Mouse (Mus musculus) erythroid progenitor cell, adult 5-6 weeks (primary cell): Measurements from ENCODE around the gene Snx11. TPM values are rescaled to one million over a fixed set of nuclear protein-coding genes. Genes with fewer than 3 reads are reported as not detected.
A peak's percentile ranks its signal among the peaks of the same experiment; 100 is the strongest.
"Not testable (repeated sequence)": the region's sequence is repeated elsewhere in the genome, so short reads cannot be mapped to it uniquely, and the experiment has no call there.

Experiments
- ATAC-seq: replicated peaks from 2 replicates; pipeline ENCODE4 v1.8.0; 2016; ENCODE audit warnings: moderate number of reproducible peaks, mild to moderate bottlenecking, moderate TSS enrichment, inconsistent platforms; ENCODE audit not compliant: poor library complexity, low FRiP score, severe bottlenecking
- total RNA-seq, 2 experiments: library from RNA; stranded (forward) in 1 of 2; stranded (reverse) in 1 of 2; fragments of 150-400 nt in 1 of 2; fragments of 186-747, 209-891 nt in 1 of 2; gene quantifications; 2 replicates each; pipeline versions ENCODE4 v1.2.3 to v1.2.4; 2015 to 2017; ENCODE audit warnings: low replicate concordance in 2 of 2

Snx11 gene
- total RNA-seq, 2 experiments from 2014 or later: 31.9 to 36.2 TPM

GRCm38 (mm10) chr11:96799511-96799910 lies 22.2 kb upstream of the Snx11 start:
- no peak for ATAC-seq

DNA sequence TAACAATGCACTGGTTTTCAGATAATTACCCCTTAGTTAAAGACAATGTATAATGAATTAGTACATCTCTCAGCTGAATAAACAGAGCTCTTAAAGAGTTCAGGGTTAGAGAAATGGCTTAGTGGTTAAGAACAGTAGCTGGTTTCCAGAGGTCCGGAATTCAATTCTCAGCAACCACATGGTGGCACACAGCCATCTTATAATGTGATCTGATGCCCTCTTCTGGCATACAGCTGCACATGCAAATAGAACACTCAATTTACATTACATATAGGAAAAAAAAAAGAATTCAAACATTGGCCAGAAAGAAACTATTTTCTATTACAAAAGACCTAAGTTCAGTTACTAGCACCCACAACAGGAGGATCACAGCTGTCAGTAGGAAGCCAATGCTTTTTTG lies 19.2 kb upstream of the Snx11 start:
- ATAC-seq: no peak

- ATAC-seq: no peak
Observed at GRCm38 (mm10) chr11:96796081-96796480, 18.7 kb upstream of the Snx11 start.

GRCm38 (mm10) chr11:96795491-96795890 lies 18.1 kb upstream of the Snx11 start:
- ATAC-seq: no peak

DNA sequence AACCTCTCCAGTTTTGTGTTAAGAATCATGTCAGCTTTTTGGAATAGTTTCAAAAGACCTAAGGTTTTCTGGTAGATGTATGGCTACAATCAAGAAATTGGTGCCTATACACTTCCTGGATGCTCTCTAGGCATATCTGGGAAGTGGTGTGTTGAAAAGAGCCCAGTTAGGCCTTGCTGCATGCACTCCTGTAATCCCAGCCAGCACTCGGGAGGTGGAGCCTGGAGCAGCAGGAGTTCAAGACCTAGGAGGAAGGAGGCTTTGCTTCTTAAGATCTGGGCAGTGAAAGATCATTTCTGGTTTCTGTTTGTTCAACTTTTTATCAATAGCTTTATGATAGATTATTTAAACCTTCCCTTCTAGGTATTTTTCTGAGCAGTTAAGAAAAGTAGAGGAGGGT lies 13.3 kb upstream of the Snx11 start:
- no peak for ATAC-seq

DNA sequence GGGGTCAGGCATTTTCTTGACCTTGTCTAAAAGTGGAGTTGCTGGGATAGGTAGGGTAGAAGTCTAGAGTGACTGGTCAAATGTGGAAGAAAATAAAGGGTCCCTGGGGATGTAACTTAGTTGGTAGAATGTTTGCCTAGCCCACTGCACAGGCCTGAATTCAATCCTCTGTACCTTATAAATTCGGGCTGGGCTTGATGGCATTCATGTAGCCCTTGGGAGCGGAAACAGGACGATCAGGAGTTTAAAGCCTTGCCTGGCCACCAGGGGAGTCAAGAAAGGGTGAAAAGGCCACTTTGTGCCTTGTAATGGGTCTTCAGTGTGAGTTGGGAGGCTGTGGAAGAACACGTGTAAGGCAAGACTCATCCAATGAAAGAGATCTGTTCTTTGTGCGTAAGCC lies 12.6 kb upstream of the Snx11 start:
- ATAC-seq: 0 out of 2 replicates have a peak, but pooled peaks have one; percentile 13

DNA sequence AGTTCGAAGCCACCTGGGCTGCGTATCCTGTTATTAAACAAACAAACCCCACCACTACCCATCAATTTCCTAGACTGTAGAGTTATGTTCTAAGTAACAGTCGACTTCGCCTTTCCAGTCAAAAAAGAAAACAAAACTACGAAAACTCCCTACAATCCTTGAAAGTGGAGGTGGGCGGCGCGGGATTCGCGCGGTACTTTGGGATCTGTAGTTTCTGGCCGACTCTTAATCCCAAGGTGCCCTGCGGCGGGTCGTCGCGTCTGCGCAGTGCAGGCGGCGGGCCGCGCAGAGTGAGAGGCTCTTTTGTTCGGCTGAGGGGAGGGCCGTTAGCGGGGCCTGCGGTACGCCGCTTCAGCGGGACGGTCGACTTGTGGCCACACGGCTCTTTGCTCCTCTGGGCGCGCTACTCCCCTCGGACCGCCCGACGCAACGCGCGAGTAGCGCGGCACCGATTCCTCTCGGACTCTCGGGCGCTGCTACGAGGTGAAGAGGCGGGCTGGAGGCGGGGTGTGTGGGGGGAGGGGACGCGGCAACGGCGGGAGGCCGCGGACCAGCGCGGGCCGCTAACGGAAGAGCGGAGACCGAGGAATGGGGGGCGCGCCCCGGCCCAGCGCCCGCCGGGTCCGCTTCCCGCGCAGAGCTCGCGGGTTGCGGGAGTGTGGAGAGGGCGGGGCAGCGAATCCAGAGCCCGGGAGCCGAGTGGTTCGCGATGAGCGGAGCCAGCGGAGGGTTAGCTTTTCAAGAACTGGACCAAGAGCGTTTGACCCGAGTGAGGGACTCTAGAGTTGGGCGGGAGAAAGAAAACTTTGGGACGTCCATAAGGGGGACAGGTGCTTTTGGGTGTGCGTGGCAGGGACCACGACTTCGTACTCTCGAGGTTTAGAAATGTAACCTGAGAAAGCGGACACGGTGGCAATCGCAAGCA lies 11.8 kb upstream of the Snx11 start, which contains the start of gene Cbx1:
TSS of gene Cbx1 (plus strand) at position 257 of the 925 bp plus-strand sequence.
- ATAC-seq: peak; percentile 96

DNA sequence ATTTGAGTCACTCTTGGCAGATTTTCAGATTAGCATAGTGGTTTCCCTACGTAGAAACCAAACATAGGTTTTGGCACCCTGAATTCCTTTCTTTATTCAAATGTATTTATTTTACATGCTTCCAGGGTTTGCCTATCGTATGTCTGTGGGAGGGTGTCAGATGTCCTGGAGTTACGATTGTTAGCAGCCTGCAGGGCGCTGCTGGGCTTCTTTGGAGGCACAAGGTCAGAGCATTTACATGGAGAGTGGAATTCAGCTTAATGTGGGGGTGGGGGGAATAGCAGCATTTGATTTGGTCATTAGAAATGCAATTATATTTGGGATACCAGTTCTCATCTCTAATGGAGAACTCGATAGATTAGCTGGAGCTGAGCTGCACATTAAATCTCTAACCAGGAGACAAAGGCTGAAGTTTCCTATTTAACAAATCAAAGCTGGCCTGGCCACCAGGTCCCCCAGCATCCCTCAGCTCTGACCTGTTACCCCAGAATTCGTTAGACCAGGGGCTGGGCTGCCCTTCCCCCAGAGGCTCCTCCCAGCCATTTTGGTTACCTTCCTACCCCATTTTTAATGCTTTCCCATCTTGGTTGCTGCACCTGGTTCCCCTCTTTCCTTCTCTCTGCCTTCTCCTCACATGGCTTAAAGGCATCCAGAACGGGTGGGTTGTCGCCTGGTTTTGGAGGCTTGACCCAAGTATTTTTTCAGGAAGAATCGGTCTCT lies 9.5 kb upstream of the Snx11 start:
- no peak for ATAC-seq

GRCm38 (mm10) chr11:96784847-96785246 lies 7.5 kb upstream of the Snx11 start:
- ATAC-seq: not testable (repeated sequence)

- no peak for ATAC-seq
Observed at GRCm38 (mm10) chr11:96781425-96781824, 4.1 kb upstream of the Snx11 start.

- ATAC-seq: no peak
Observed at GRCm38 (mm10) chr11:96780306-96780705, 2.9 kb upstream of the Snx11 start.

GRCm38 (mm10) chr11:96778061-96778627 lies 785 bp upstream of the Snx11 start:
- ATAC-seq: not testable (repeated sequence)

- ATAC-seq: no peak
Observed at GRCm38 (mm10) chr11:96776068-96776467, 1.3 kb downstream of the Snx11 start.

DNA sequence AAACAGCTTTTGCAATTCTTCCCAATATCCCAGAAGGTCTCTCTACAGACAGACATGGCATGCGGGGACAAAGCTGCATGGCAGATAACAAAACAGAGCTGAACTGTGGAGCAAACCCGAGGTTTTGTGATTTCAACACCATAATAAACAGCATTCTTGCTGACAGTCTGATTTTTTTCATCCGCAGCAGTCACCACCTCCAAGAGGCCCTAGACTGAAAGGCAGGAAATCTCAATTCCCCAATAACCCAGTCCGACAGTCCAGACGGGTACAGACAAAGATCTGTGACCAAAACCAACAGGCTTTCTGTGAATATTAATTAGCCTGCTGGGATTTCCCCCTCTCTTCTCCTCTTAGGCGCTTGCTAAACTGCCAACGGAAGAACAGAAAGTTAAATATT lies 1.7 kb downstream of the Snx11 start:
- no peak for ATAC-seq

DNA sequence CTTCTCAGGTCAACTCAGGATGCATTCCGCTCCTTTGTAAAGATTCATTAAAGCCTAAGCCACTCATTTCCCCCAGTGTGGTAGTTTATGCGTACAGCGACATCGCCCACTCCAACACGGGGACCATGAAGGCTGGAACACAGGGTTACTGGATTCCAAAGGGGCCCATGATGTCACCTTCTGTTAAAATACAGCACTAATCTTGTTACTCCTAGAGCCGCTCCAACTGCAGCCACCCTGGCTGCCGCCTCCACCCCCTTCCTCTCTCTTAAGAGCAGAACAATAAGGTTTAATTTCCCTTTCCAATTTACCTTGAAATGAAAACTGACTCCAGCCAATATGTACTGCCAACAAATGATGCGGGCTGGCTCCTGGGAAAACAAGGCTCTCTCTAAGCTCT lies 2.3 kb downstream of the Snx11 start:
- ATAC-seq: no peak

DNA sequence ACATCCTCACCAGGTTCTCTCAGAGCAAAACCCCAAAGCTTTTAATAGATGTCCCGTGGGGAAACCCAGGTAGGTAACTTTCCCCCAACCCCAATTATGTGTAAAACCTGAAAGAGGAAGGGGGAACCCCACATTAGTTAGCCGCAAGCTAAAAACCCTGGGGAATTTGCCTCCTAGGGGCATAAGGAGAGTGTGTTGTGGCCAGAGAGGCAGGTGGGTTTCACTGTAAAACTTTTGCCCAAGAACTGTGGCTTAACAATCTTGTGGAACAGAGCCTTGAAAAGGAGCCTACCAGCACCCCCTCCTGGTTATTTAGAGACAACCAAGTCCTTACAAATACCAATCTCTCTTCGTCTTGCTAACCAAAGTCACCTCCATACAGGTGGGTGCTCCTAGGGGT lies 2.8 kb downstream of the Snx11 start:
- no peak for ATAC-seq

- ATAC-seq: no peak
Observed at GRCm38 (mm10) chr11:96772413-96772812, 4.9 kb downstream of the Snx11 start.

DNA sequence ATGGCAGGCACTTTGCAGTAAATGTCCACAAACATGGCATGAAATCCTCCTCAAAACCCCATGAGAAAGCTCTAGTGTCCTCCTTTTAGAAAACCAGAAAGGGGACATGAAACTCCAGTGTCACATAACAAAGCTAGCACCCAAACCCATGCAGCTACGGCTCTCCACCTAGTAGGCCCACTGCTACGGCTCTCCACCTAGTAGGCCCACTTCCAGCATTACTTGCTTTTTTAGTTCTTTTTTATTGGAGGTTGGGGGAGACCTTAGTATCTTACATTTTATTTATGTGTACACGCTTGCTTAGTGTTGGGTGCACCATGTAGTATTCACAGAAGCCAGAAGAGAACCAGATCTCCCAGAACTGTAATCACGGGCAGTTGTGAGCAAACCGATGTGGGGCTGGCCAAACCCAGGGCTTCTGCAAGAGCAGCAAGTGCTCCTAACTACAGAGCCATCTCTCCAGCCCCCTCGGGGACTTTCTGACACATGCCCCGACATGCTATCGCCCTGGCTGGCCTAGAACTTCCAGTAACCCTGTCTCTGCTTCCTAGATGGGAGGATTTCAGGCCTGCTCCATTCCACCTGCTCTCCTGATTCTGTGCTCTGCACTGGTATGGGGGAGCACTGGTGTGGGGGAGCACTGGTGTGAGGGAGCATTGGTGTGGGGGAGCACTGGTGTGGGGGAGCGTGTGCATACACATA lies 5.9 kb downstream of the Snx11 start:
- ATAC-seq: no peak

DNA sequence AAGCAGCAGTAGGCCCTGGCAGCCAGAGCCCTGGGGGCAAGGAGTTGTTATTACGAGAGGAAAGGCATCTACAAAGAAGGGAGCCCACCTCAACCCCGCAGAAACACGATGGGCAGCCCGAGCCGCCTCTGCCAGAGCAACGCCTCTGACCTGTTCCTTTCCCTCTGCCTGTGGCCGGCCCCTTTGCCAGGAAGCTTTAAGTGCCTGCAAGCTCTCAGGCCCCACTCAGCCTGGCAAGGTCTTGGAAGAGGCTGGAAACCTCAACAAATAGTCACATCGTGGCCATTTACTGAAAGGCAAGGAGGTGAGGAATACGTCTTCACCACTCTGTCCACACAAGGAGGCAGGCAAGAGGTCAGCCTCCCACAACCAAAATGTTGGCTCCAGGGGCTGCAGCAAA lies 9.1 kb downstream of the Snx11 start:
- no peak for ATAC-seq

- no peak for ATAC-seq
Observed at GRCm38 (mm10) chr11:96767096-96767495, 10.3 kb downstream of the Snx11 start.
